Mouse (Mus musculus) C2C12 (cell line): ENCODE results near the gene Nprl2. TPM values are rescaled to one million over a fixed set of nuclear protein-coding genes. Genes with fewer than 3 reads are reported as not detected.

Source experiments
- H3K27me3 ChIP-seq: one replicate; pipeline ENCODE4 v1.6.1; 2011; ENCODE audit not compliant: control insufficient read depth, insufficient read depth, insufficient read length
- H3K36me3 ChIP-seq: one replicate; pipeline ENCODE4 v1.6.1; 2011; ENCODE audit not compliant: control insufficient read depth, insufficient read depth
- H3K4me3 ChIP-seq: one replicate; pipeline ENCODE4 v1.5.1; 2011; ENCODE audit warnings: mild to moderate bottlenecking, control low read depth; ENCODE audit not compliant: poor library complexity, insufficient read depth, severe bottlenecking
- H3K79me2 ChIP-seq: one replicate; pipeline ENCODE4 v1.6.1; 2011; ENCODE audit not compliant: control insufficient read depth, insufficient read depth
- H3K79me3 ChIP-seq: one replicate; pipeline ENCODE4 v1.6.1; 2011; ENCODE audit warnings: low read depth, control low read depth
- H3ac ChIP-seq: one replicate; pipeline ENCODE3; 2011; ENCODE audit warnings: low read depth; ENCODE audit not compliant: control insufficient read depth, insufficient read length
- CEBPB ChIP-seq: IDR thresholded peaks from one replicate; pipeline ENCODE4 v1.6.1; 2011; ENCODE audit warnings: low read depth, mild to moderate bottlenecking, control low read depth, moderate library complexity
- CTCF ChIP-seq: IDR thresholded peaks from one replicate; pipeline ENCODE4 v1.5.1; 2011; ENCODE audit not compliant: control insufficient read depth, insufficient read depth, insufficient read length
- FOSL1 ChIP-seq: IDR thresholded peaks from one replicate; pipeline ENCODE4 v1.8.0; 2011; ENCODE audit warnings: mild to moderate bottlenecking, low read length; ENCODE audit not compliant: poor library complexity, insufficient read depth, severe bottlenecking
- MAX ChIP-seq: IDR thresholded peaks from one replicate; pipeline ENCODE4 v1.6.1; 2011; ENCODE audit warnings: mild to moderate bottlenecking, control low read depth
- MYOD1 ChIP-seq: IDR thresholded peaks from one replicate; pipeline ENCODE4 v1.6.1; 2011; ENCODE audit warnings: low read depth; ENCODE audit not compliant: control insufficient read depth, insufficient read length
- MYOG ChIP-seq: IDR thresholded peaks from one replicate; pipeline ENCODE4 v1.6.1; 2011; ENCODE audit not compliant: control insufficient read depth, insufficient read length; ENCODE audit errors: extremely low read depth
- USF1 ChIP-seq: IDR thresholded peaks from one replicate; pipeline ENCODE4 v1.6.1; 2011; ENCODE audit warnings: low read depth, mild to moderate bottlenecking, control low read depth, moderate library complexity
- polyA plus RNA-seq: library from polyadenylated mRNA; unstranded; fragments of >200 nt; fragmentation: generic; extraction: Trizol; gene quantifications from one replicate; pipeline ENCODE4 v1.2.1, GENCODE M21; 2012; ENCODE audit warnings: missing spikeins

Nprl2 gene
- polyA plus RNA-seq, 1 experiment, result 12.8 TPM

- Histone ChIP-seq H3ac (no peak overlapping the region), H3K4me3 (no peak overlapping the region), H3K79me3 (peaks cover 11% of the 10 kb centered on the region), H3K27me3 (no peaks in the 10 kb centered on the region), H3K79me2 (peaks cover 23% of the 10 kb centered on the region), H3K36me3 (no peaks in the 10 kb centered on the region)
- TF ChIP-seq CEBPB (no peak), MAX (no peak), MYOD1 (no peak), FOSL1 (no peak), CTCF (no peak), USF1 (no peak), MYOG (no peak)
These were observed 6.8 kb downstream of the Nprl2 start for GRCm38 (mm10) chr9:107548820-107549219.

DNA sequence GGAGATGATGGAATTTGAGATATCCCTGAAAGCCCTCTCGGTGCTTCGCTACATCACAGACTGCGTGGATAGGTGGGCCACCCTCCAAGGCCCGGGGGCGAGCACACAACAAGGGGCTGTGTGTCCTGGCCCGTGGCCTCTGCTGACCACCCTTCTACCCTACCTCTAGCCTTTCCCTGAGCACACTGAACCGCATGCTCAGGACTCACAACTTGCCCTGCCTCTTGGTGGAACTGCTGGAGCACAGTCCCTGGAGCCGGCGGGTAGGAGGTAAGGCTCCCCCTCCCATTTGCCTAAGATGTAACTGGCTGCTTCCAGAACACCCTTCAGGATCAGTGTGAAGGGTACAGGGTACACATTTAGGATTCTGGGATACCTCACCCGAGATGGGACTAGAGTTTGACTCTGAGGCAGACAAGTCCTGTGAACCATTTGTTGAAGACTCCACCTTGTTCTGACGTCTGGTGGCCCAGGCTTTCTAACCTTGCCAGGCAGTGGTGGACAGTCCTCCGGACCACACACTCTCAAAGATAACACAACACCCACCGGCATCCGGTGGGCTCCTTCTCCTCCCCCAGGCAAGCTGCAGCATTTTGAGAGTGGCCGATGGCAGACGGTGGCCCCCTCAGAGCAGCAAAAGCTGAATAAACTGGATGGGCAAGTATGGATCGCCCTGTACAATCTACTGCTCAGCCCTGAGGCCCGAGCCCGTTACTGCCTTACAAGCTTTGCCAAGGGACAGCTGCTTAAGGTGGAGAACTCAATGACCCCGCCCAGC lies 7.5 kb downstream of the Nprl2 start:
- H3K27me3 ChIP-seq, result no peaks in the 10 kb centered on the region
- peaks cover 11% of the 10 kb centered on the region for H3K79me3 ChIP-seq
- no peak overlapping the region for H3ac ChIP-seq
- H3K36me3 ChIP-seq, result no peaks in the 10 kb centered on the region
- no peak for TF ChIP-seq MYOG
- H3K4me3 ChIP-seq, result no peak overlapping the region
- H3K79me2 ChIP-seq, result peaks cover 26% of the 10 kb centered on the region

GRCm38 (mm10) chr9:107550491-107551116 lies 8.6 kb downstream of the Nprl2 start:
- Histone ChIP-seq H3K4me3 (peak overlapping the region; percentile 45), H3ac (no peak overlapping the region), H3K79me2 (peaks cover 36% of the 10 kb centered on the region), H3K27me3 (no peaks in the 10 kb centered on the region), H3K79me3 (peaks cover 14% of the 10 kb centered on the region), H3K36me3 (no peaks in the 10 kb centered on the region)
- TF ChIP-seq MYOD1 (no peak), MAX (no peak), CEBPB (no peak), USF1 (no peak)

- peaks cover 21% of the 10 kb centered on the region for H3K79me3 ChIP-seq
- TF ChIP-seq MYOD1 (no peak), MAX (no peak), USF1 (peak; percentile 14)
These were observed 9.3 kb downstream of the Nprl2 start, which contains the start of gene Rassf1 for GRCm38 (mm10) chr9:107551117-107551889. Gene Rassf1, plus strand, starts transcription at chr9:107551555.

DNA sequence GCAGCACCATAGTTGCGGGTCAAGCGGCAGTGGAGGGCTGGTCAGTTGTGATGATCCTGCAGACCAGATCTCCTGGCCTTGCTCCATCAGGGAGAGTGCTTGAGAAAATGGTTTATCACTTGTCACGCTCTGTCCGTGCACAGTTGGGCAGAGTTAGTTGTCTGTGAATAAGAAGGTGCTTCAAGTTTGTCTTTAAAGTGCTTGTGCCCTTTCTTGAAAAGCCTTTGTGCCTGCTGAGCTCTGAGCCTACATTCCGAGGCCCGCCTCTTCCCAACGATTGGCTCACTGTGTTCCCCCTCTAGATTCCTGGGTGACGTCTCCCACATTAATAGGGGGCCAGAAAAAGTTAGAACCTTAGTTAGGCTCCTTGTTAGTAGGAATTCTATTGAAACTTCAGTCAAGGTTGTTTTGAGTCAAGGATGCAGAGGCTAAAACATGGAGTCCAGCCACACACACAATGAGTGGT lies 9.9 kb downstream of the Nprl2 start:
- no peak for TF ChIP-seq FOSL1
- no peak for TF ChIP-seq CEBPB
- TF ChIP-seq MAX, result no peak
- TF ChIP-seq USF1, result no peak
- no peak for TF ChIP-seq CTCF
- no peak for TF ChIP-seq MYOD1
- no peak for TF ChIP-seq MYOG
- peaks cover 28% of the 10 kb centered on the region for H3K79me3 ChIP-seq
- no peaks in the 10 kb centered on the region for H3K27me3 ChIP-seq
- peak overlapping the region; percentile 84 for H3ac ChIP-seq
- H3K4me3 ChIP-seq, result peak overlapping the region; percentile 45
- H3K36me3 ChIP-seq, result peaks cover 7% of the 10 kb centered on the region
- peaks cover 49% of the 10 kb centered on the region for H3K79me2 ChIP-seq

More at GRCm38 (mm10) chr9:107551117-107551889, 9.3 kb downstream of the Nprl2 start, which contains the start of gene Rassf1:
- H3K27me3 ChIP-seq, result no peaks in the 10 kb centered on the region
- peaks cover under 1% of the 10 kb centered on the region for H3K36me3 ChIP-seq
- peak within 1 kb of the TSS; percentile 45 for H3K4me3 ChIP-seq
- peak within 1 kb of the TSS; percentile 84 for H3ac ChIP-seq
- H3K79me2 ChIP-seq, result peaks cover 43% of the 10 kb centered on the region
